Mouse (Mus musculus): Measurements from ENCODE around the gene Faim.

- TF ChIP-seq POLR2A (IDR thresholded peaks at IDR 0.05; ENCODE audit: low read depth, low read length): no peak
- no peak for TF ChIP-seq CTCF (IDR thresholded peaks at IDR 0.05; ENCODE audit: extremely low read depth, insufficient read depth, insufficient read length, insufficient replicate concordance)
These were observed 31.6 kb upstream of the Faim start for GRCm38 (mm10) chr9:98954391-98955102.

Measured in spleen, adult 2 months (tissue).